Mouse (Mus musculus) retina, postnatal 7 days (tissue): ENCODE data around the gene Fgd2.
"Not testable (repeated sequence)": the region's sequence is repeated elsewhere in the genome, so short reads cannot be mapped to it uniquely, and the experiment has no call there.

ENCODE experiments used
- DNase-seq: peaks from one replicate; pipeline ENCODE4 v3.0.0-alpha.2; 2012; ENCODE audit warnings: low read depth, low spot score

Gene Fgd2

GRCm38 (mm10) chr17:29360761-29361221, at the start of gene Fgd2:
Gene Fgd2 (plus strand): TSS chr17:29360914.
- no peak for DNase-seq

- DNase-seq = no peak
Measured at GRCm38 (mm10) chr17:29311602-29312001, 49.1 kb upstream of the Fgd2 start.

- no peak for DNase-seq
Measured at GRCm38 (mm10) chr17:29312082-29312481, 48.6 kb upstream of the Fgd2 start.

GRCm38 (mm10) chr17:29313300-29313699, 47.4 kb upstream of the Fgd2 start:
- no peak for DNase-seq

DNA sequence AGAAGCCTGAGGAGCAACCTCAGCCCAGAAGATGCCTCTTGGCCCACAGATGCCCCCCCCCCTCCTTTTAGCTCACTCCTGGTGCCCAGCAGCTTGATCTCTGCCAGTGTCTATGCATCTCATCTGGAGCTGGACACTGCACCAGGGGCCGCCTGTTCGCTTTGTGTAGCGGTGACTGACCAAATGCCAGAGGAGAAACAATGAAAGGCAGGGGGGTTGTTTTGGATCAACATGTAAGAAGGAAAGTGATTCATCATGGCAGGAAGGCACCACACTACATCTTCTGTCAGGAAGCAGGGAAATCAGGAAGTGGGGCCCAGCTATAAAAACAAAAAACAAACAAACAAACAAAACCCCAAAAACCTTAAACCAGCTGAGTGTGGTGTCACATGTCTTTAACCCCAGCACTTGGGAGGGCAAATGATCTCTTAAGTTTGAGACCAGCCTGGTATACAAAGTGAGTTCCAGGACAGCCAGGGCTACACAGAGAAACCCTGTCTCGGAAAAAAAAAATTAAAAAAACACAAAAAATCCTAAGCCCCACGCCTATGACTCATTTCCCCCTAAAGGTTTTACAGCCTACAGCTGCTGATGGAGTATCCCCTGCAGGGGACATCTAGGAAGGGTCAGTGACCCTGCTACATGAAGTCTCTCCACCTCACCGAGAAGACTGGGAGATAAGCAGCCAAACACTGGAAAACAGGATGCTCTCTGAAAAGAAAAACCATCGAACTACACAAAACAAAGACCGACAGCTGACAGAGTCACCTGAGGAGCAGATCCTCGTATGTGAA, 44.8 kb upstream of the Fgd2 start:
- DNase-seq = no peak

DNA sequence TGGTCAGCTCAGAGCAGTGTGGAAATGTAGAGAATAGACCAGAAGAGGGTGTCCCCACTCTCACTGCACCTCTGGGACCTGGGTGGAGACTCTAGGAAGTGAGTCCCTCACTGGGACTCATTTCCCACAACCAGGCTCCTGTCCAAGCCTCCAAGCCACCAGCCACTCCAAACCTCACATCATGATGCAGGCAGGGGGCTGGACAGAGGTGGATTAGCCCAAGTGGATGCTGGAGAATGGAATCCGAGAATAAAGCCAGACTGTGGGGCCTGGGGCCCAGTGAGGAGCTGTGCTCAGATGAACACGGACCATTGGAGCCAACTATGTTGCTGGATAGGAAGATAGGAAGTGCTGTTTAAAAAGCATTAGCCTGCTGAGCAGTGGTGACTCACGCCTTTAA, 43.8 kb upstream of the Fgd2 start:
- DNase-seq = no peak

GRCm38 (mm10) chr17:29317380-29317779, 43.3 kb upstream of the Fgd2 start, which contains the start of gene Pi16:
Gene Pi16 (plus strand): TSS chr17:29317680.
- not testable (repeated sequence) for DNase-seq

DNA sequence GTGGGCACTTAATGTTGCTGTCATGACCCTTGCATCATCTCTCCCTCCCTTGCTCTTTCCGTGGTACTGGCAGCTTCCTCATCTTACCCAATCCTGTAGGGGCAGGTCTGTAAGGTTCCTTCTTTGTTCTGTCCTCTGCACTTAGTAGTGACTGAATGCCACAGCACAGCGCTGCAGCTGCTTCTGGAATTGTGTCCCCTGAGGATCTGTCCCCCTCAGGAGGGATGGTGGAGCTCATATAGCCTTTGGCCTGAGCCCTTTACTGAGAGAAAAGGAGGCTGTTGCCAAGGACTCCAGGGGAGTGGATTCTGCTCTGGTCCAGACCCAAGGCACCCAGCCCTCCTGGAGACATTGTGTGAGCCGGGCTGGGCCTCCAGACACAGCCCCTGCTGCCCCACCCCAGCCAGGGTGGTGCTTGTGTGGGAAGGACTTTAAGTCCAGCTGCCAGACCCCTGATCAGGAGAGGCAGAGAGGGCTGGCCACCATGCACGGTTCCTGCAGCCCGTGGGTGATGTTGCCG, 41.9 kb upstream of the Fgd2 start:
- DNase-seq = no peak

DNA sequence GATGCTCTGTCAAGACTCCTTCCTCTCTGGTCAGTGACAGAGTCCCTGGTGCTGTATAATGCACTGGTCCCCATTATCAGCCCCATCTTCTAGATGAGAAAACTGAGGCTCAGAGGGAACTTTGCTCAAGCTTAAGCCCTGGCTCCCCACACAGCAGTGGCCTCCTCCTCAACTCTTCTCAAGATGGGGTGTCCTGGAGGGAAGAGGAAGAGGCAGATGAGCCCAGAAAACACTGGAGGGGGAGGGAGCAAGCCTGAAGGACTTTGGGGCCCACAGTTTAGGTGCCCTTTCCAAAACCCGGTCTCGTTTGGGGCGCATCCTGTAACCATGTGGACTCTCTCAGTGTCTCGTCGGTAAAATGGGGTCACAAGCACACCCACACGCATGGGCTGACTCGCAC, 41.2 kb upstream of the Fgd2 start:
- no peak for DNase-seq

GRCm38 (mm10) chr17:29319881-29320639, 40.7 kb upstream of the Fgd2 start:
- DNase-seq = no peak

- DNase-seq = no peak
Measured at GRCm38 (mm10) chr17:29321765-29322602, 38.7 kb upstream of the Fgd2 start.

DNA sequence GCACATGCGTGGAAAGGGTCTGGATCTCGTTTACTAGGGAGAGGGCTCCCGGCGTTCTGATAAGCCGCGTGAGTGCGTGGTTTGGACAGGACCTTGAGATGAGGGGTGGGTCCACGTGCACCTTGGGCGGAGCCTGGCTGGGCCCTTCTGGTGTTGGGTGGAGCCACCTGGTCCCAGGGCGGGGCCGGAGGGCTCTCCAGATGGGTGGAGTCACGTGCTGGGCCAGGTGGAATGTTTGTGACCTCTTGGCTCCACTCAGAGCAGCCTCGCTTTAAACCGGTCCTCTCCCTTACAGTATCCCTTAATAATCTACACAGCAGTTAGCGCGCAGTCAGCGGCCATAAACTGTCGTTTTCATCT, 38.1 kb upstream of the Fgd2 start:
- DNase-seq = no peak

- DNase-seq = no peak
Measured at GRCm38 (mm10) chr17:29323625-29324024, 37.1 kb upstream of the Fgd2 start.

DNA sequence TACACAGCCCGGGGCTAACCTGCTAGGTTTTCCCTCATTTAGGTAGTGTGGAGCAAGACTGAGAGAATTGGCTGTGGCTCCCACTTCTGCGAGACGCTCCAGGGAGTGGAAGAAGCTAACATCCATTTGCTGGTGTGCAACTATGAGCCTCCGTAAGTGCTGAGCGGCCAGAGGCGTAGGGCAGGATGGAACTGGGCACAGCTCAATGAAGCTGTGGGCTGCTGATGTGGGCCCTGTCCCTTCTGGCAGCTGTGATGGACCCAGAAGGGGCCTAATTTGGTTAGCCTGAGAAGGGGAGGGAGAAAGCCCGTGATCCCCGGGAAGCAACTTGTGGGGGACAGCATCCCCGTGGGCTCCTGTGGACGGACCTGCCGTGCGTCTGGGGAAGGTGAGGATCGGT, 34.9 kb upstream of the Fgd2 start:
- DNase-seq = no peak

DNA sequence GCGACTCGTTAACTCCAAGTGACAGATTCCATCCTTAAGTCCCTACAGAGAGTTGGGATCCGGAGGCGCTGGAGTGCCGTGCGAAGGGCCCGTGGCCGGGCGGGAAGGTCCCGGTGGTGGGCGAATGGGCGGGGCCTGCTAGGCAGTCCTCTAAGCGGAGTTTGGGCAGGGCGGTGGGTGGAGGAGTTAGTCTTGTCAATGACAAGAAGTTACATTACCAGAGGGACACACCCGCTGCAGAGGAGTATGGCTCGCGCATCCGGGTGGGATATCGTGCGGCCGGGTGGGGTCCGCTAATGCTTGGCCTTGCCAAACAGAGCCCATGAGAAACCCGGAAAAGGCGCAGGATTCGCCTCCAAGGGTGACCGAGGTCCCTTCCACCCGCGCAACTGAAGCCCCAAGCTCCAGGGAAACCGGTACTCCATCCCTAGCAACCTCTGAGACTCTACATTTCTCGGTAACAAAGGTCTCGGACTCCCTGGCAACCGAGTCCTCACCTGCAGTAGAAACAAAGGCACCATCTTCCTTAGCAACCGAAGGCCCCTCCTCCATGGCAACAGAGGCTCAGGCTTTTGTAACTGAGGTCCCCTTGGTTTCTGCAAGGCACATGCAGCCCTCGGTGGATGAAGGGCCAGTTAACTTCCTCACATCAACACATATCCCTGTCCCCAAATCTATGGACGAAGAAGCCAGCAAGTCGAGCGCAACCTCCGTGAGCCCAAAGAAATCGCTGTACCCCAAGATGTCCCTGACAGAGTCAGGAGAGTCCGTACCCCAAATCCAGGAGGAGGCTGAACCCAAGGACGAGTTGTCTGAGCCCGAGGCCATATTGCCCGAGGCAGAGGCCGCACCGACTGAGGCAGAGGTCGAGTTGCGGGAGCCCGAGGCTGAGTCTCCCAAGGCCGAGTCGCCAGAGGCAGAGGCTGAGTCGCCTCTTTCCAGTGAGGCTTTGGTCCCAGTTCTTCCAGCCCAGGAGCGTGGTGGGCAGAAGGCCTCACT, 33.9 kb upstream of the Fgd2 start:
- no peak for DNase-seq

GRCm38 (mm10) chr17:29327691-29328090, 33.0 kb upstream of the Fgd2 start:
- no peak for DNase-seq

DNA sequence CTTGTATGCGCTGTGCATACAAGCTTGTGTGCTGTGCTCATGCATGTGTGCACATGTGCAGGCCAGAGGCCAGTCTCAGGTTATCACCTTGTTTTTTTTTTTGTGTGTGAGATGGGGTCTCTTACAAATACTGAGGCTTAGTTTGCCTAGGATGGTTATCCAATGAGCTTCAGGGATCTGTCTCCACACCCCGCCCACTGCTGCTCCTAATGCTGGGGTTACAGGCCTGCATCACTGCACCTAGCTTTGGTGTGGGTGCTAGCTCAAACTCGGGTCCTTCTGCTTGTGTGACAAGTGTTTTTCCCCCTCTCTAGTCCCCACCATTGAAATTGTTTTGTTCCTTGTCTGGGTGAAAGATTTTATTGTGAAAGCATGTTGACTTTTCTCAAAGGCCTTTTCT, 30.5 kb upstream of the Fgd2 start:
- DNase-seq = no peak

DNA sequence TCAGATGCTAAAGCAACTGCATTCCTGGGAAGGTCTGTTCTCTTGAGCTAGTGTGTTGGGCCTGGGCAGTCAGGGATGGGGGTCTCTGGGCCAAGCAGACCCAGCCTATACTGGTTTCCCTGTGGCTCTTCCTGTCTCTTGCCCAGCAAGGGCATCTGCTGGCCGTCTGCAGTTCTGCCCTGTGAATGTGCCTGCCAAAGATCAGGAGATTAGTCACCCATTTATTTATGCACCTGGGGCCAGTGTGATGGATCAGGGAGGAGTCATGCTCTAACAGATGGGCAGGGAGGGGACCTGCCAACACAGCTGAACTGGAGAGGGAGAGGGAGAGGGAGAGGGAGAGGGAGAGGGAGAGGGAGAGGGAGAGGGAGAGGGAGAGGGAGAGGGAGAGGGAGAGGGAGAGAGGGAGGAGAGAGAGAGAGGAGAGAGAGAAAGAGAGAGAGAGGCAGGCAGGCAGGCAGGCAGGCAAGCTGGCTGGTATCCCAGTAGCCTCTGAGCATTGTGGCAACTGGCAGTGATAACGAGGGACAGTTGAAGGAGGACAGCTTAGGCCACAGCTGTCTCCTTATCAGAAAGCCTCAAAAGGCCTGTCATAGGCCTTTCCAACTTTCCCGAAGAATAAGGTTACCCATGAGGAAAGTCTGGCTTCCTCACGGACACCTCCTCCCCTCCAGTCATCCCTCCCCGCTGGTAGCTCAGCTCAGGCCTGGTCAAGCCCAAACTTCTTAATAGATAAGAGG, 29.9 kb upstream of the Fgd2 start:
- no peak for DNase-seq

GRCm38 (mm10) chr17:29332186-29332685, 28.5 kb upstream of the Fgd2 start:
- no peak for DNase-seq
